Mouse (Mus musculus): ENCODE data around the gene Plau. TPM values are rescaled to one million over a fixed set of nuclear protein-coding genes. Genes with fewer than 3 reads are reported as not detected.

Gene Plau
- polyA plus RNA-seq, 1 experiment = 0.90 TPM

- Histone ChIP-seq H3K4me3 (replicated peaks; ENCODE audit: insufficient read depth, low read depth, low read length) (no peak overlapping the region), H3K27ac (ENCODE audit: insufficient read depth, low read length) (no peak overlapping the region), H3K27me3 (ENCODE audit: control insufficient read depth, insufficient read depth, low read length) (no peaks in the 10 kb centered on the region), H3K4me1 (ENCODE audit: control insufficient read depth, insufficient read depth, low read length) (no peaks in the 10 kb centered on the region)
- DNase-seq = no peak
- TF ChIP-seq CTCF (IDR thresholded peaks at IDR 0.05; ENCODE audit: borderline replicate concordance, insufficient read depth, low read depth, low read length) (no peak), POLR2A (IDR thresholded peaks at IDR 0.05; ENCODE audit: borderline replicate concordance, insufficient read depth, low read length) (no peak)
Measured at GRCm38 (mm10) chr14:20809820-20810219, 26.6 kb upstream of the Plau start.

DNA sequence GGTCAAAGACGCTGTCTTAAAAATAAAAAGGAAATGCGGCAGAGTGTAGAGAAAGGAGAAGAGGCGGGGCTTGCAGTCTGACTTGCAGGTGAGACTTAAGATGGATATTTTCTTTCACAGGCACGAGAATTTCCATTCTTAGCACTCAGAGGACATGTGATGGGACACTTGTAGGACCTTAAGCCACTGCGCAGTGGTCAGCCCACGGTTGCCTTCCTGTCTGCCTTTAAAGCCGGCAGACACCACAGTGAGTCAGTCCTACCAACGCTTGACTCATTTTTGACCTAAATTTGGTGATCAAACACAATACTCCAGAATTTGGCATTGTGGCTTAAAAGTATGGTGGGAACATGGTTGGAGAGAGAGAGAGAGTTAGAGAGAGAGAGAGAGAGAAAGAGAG, 25.2 kb upstream of the Plau start:
- TF ChIP-seq CTCF (IDR thresholded peaks at IDR 0.05; ENCODE audit: borderline replicate concordance, insufficient read depth, low read depth, low read length) = no peak
- TF ChIP-seq POLR2A (IDR thresholded peaks at IDR 0.05; ENCODE audit: borderline replicate concordance, insufficient read depth, low read length) = no peak
- H3K27me3 ChIP-seq (ENCODE audit: control insufficient read depth, insufficient read depth, low read length) = no peaks in the 10 kb centered on the region
- H3K4me1 ChIP-seq (ENCODE audit: control insufficient read depth, insufficient read depth, low read length) = no peaks in the 10 kb centered on the region
- no peak overlapping the region for H3K4me3 ChIP-seq (replicated peaks; ENCODE audit: insufficient read depth, low read depth, low read length)
- no peak for DNase-seq
- no peak overlapping the region for H3K27ac ChIP-seq (ENCODE audit: insufficient read depth, low read length)
- WGBS = 86% methylated on average over 8 of the region's 8 CpGs

GRCm38 (mm10) chr14:20811779-20812406, 24.6 kb upstream of the Plau start:
- no peak for DNase-seq
- H3K27me3 ChIP-seq (ENCODE audit: control insufficient read depth, insufficient read depth, low read length) = no peaks in the 10 kb centered on the region
- no peak overlapping the region for H3K4me3 ChIP-seq (replicated peaks; ENCODE audit: insufficient read depth, low read depth, low read length)
- TF ChIP-seq CTCF (IDR thresholded peaks at IDR 0.05; ENCODE audit: borderline replicate concordance, insufficient read depth, low read depth, low read length) (no peak), POLR2A (IDR thresholded peaks at IDR 0.05; ENCODE audit: borderline replicate concordance, insufficient read depth, low read length) (no peak)
- H3K27ac ChIP-seq (ENCODE audit: insufficient read depth, low read length) = no peak overlapping the region
- WGBS = 78% methylated on average over 7 of the region's 7 CpGs
- no peaks in the 10 kb centered on the region for H3K4me1 ChIP-seq (ENCODE audit: control insufficient read depth, insufficient read depth, low read length)

GRCm38 (mm10) chr14:20815448-20815847, 21.0 kb upstream of the Plau start:
- Histone ChIP-seq H3K4me1 (ENCODE audit: control insufficient read depth, insufficient read depth, low read length) (no peaks in the 10 kb centered on the region), H3K27me3 (ENCODE audit: control insufficient read depth, insufficient read depth, low read length) (no peaks in the 10 kb centered on the region), H3K4me3 (replicated peaks; ENCODE audit: insufficient read depth, low read depth, low read length) (no peak overlapping the region), H3K27ac (ENCODE audit: insufficient read depth, low read length) (no peak overlapping the region)
- DNase-seq = no peak
- TF ChIP-seq CTCF (IDR thresholded peaks at IDR 0.05; ENCODE audit: borderline replicate concordance, insufficient read depth, low read depth, low read length) = no peak
- 89% methylated on average over 3 of the region's 3 CpGs for WGBS

GRCm38 (mm10) chr14:20824517-20824916, 11.9 kb upstream of the Plau start:
- H3K4me3 ChIP-seq (replicated peaks; ENCODE audit: insufficient read depth, low read depth, low read length) = no peak overlapping the region
- no peaks in the 10 kb centered on the region for H3K27me3 ChIP-seq (ENCODE audit: control insufficient read depth, insufficient read depth, low read length)
- DNase-seq = no peak
- no peak overlapping the region for H3K27ac ChIP-seq (ENCODE audit: insufficient read depth, low read length)
- H3K4me1 ChIP-seq (ENCODE audit: control insufficient read depth, insufficient read depth, low read length) = no peaks in the 10 kb centered on the region
- 80% methylated on average over 1 of the region's 1 CpGs for WGBS
- TF ChIP-seq CTCF (IDR thresholded peaks at IDR 0.05; ENCODE audit: borderline replicate concordance, insufficient read depth, low read depth, low read length) (no peak), POLR2A (IDR thresholded peaks at IDR 0.05; ENCODE audit: borderline replicate concordance, insufficient read depth, low read length) (no peak)

- H3K27ac ChIP-seq (ENCODE audit: insufficient read depth, low read length) = no peak overlapping the region
- WGBS = 89% methylated on average over 2 of the region's 2 CpGs
- no peak for TF ChIP-seq POLR2A (IDR thresholded peaks at IDR 0.05; ENCODE audit: borderline replicate concordance, insufficient read depth, low read length)
- no peak for TF ChIP-seq CTCF (IDR thresholded peaks at IDR 0.05; ENCODE audit: borderline replicate concordance, insufficient read depth, low read depth, low read length)
Measured at GRCm38 (mm10) chr14:20825516-20825915, 10.9 kb upstream of the Plau start.

DNA sequence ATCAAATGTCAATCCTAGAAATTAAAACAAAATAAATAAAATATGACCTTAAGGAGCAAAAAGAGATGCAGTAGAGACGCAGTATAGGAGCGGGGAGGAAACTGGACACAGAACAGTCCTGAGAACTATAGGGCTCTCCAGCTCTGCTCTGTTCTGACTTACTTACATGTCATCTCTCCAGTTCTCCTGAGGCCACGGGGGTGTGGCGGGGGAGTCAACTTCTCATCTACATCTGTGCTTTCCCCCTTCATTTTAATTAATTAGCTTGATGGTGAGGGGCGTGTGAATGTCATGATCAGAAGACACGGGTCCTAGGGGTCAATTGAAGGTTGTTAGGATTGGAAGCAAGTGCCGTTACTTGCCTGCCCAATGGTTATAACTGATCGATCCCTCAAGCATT, 9.4 kb upstream of the Plau start:
- Histone ChIP-seq H3K4me1 (ENCODE audit: control insufficient read depth, insufficient read depth, low read length) (no peaks in the 10 kb centered on the region), H3K27me3 (ENCODE audit: control insufficient read depth, insufficient read depth, low read length) (no peaks in the 10 kb centered on the region), H3K27ac (ENCODE audit: insufficient read depth, low read length) (no peak overlapping the region), H3K4me3 (replicated peaks; ENCODE audit: insufficient read depth, low read depth, low read length) (no peak overlapping the region)
- 86% methylated on average over 8 of the region's 8 CpGs for WGBS
- DNase-seq = no peak
- TF ChIP-seq CTCF (IDR thresholded peaks at IDR 0.05; ENCODE audit: borderline replicate concordance, insufficient read depth, low read depth, low read length) (no peak), POLR2A (IDR thresholded peaks at IDR 0.05; ENCODE audit: borderline replicate concordance, insufficient read depth, low read length) (no peak)

More at GRCm38 (mm10) chr14:20825516-20825915, 10.9 kb upstream of the Plau start:
- no peak overlapping the region for H3K4me3 ChIP-seq (replicated peaks; ENCODE audit: insufficient read depth, low read depth, low read length)
- no peak for DNase-seq
- H3K27me3 ChIP-seq (ENCODE audit: control insufficient read depth, insufficient read depth, low read length) = no peaks in the 10 kb centered on the region
- no peaks in the 10 kb centered on the region for H3K4me1 ChIP-seq (ENCODE audit: control insufficient read depth, insufficient read depth, low read length)

GRCm38 (mm10) chr14:20827491-20827890, 9.0 kb upstream of the Plau start:
- Histone ChIP-seq H3K4me1 (ENCODE audit: control insufficient read depth, insufficient read depth, low read length) (no peaks in the 10 kb centered on the region), H3K27ac (ENCODE audit: insufficient read depth, low read length) (no peak overlapping the region)

More at GRCm38 (mm10) chr14:20827491-20827890, 9.0 kb upstream of the Plau start:
- no peaks in the 10 kb centered on the region for H3K27me3 ChIP-seq (ENCODE audit: control insufficient read depth, insufficient read depth, low read length)
- DNase-seq = no peak
- H3K4me3 ChIP-seq (replicated peaks; ENCODE audit: insufficient read depth, low read depth, low read length) = no peak overlapping the region
- TF ChIP-seq POLR2A (IDR thresholded peaks at IDR 0.05; ENCODE audit: borderline replicate concordance, insufficient read depth, low read length) (no peak), CTCF (IDR thresholded peaks at IDR 0.05; ENCODE audit: borderline replicate concordance, insufficient read depth, low read depth, low read length) (no peak)
- WGBS = 85% methylated on average over 5 of the region's 5 CpGs
